Mouse (Mus musculus) mouse trophoblast stem cell (cell line): ENCODE data around the gene Dstyk.

ENCODE experiments used
- in situ Hi-C, 2 experiments: fragments of 300-500 bp; cut with MseI, MboI; formaldehyde crosslinking; loops; 2 replicates in 1 of 2; 3 replicates in 1 of 2; pipeline ENCODE4 v1.15.1; 2025

The Dstyk gene

DNA sequence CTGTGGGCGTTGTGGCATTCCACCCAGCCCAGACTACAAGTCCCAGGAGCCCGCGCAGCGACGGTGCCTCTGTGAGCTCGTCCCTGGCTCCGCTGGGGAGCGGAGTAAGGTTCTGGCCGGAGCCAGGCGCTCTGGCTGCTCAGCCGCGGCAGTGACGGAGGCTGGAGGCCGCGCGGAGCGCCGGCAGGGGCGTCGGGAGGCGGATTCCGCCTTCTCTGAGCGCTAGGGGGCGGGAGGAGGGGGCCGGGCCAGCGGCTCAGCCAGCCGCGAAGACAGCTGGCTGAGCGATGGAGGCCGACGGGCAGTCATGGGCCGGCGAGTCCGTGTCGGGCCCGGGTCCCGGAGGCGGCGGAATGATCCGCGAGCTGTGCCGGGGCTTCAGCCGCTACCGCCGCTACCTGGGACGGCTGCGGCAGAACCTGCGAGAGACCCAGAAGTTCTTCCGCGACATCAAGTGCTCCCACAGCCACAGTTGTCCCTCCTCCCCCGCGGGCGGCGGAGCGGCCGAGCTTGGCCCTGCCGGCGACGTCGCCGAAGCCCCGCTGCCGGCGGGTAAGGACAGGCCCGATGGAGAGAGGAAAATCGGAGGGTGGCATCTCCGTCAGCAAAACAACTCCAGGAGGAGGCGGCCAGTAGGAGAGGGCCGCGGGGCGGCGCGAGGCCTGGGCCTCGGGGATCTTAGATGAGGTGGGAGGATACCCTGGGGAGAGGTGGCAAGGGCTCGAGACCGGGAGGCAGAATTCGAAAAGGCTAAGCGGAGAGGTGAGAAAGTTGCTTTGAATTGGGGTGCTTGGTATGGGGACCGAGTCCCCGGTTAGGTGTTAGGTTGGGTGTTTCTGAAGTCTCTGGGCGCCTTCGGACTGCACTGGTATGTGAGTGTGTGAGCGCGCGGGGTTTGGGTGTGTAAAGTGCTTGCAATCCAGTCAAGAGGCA lies at the start of gene Dstyk:
Dstyk (plus strand) TSS at position 237 of the 933 bp plus-strand sequence.
- in situ Hi-C loops, result no loop called here

DNA sequence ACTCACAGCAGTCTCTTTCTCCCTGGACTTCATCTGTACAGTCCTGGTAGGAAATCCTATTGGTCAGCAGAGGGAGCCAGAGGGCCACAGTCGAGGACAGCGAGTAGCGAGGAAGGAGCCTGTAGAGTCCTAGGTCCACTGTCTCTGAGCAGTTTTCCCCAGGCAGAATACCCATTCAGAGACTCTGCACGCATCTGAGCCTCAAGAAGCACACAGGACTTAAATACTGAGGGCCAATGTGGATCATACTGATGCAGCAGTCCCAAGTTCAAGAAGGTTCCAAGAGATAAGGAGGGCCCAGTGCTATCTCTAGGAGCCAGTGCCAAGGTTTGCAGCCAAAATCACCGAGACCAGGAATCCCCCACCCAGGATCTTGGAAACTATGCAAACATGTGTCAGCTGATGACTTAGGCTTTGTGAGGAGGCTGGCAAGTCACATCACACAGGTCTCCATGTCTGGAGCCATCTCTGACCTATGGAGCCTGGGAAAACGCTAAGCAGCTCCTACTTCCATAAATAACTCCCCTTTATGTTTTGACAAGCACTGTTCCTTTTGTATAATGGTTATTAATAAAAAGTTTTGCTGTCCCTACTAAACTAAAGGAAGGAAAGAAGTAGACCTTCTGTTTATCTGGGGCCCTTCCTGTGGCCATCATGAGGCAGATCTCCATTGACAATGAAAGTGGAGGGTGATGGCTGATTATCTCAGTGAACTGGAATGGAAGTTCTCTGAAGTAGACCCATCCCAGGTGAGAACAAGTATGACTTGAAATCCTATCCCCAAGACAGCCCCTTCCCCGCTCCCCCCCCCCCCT lies 49.5 kb upstream of the Dstyk start:
- in situ Hi-C loops, result no loop called here

DNA sequence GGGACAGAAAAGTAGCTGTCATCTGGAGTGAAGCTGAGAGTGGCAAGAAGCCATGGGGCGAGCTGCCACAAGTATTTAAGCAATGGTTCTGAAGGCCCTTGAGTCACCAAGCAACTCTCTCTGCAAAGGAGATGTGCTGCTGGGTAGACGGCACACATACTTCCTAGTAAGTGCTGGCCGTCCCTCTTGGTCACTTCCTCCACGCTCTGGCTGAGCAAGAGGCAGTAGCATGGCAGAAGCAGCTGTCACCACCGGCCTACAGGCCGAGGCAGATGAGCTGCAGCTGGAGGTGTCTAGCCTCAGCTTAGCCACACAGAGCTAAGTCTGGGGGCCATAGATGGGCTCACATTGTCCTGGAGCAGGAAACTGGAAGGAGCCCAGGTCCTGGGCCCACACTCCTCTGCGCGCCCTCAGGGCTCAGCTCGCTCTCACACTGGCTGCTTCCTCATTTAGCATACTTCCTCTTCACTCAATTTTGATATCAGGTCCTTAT lies 46.6 kb upstream of the Dstyk start:
- in situ Hi-C loops, result no loop called here

DNA sequence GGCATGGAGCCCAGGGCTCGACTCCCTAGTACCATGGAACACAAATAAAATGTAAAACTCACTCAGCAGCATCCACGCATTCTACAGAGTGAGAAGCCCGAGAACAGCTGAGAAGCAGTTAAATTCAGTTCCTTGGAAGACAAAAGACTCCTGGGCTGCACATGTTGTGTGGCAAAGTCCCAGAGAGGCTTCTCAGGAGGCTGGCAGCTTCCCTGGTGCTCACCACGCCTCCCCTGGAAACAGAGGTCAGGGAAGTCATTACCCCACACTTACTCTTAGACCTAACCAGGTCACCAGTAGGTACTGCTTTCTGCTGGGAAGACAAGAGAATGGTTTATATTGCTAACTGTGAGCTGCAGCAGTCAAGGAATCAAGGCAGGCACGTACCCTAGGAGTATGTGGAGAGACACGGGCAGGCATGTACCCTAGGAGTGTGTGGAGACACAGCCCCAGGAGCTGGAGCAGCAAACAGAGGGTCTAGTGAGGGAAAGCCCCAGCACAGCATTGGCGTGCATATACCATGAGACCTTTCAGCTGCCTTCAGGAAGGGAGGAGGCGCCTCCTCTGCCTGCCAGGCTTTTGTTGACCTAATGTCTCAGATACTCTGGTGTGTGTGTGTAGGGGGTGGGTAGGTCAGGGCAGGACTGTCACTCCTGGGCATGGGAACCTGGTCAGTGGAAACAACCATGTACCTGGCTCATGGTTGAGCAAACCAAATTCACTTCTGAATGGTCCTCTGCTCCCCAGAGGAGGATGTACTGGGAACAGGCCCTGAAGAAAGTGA lies 45.9 kb upstream of the Dstyk start:
- in situ Hi-C loops, result no loop called here

DNA sequence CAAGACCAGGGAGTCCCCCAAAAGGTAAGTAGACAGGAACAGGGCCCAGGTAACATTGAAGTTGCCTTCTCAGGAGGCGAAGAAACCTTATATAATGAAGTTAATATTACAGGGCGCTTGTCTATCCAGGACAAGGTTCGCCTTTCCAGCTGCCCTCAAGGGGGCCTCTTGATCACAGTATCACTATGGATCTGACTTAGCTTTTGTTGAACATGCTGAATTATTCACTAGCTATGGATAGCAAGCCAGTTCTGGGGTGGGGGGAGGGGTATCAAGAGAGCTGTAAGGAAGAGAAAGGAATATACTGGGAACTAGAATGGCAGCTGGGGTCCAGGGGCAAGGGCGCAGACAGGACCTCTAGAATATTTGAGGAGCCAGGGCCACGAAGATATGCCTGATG lies 45.0 kb upstream of the Dstyk start:
- in situ Hi-C loops, result no loop called here

DNA sequence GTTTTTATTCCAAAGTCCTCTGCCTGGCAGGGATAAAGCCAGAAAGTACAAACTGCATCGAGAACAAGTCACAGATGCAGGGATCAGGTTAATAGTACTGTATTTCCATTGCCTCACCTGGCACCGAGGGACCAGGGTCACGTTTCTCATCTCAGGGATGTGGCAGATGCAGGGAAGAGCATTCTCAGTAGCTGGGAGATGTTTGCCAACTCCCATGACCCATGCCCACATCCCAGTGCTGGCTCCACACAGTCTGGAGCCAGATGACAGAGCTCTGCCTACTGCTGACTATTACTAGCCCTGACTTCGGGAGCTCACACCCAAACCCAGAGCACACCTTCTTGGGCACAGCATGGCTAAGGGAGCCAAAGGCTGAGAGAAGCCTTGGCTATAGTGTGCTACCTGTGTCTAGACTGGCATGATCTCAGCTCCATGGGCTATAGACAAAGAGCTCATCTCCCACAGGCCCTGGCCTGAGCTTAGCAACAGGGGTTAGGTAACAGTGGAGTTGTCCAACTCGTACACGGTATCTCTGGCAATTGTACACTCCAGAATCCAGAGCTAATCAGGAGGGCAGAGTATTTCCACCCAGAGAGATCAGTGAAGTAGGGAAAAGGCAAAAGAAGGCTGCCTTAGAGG lies 44.3 kb upstream of the Dstyk start:
- in situ Hi-C loops, result no loop called here

DNA sequence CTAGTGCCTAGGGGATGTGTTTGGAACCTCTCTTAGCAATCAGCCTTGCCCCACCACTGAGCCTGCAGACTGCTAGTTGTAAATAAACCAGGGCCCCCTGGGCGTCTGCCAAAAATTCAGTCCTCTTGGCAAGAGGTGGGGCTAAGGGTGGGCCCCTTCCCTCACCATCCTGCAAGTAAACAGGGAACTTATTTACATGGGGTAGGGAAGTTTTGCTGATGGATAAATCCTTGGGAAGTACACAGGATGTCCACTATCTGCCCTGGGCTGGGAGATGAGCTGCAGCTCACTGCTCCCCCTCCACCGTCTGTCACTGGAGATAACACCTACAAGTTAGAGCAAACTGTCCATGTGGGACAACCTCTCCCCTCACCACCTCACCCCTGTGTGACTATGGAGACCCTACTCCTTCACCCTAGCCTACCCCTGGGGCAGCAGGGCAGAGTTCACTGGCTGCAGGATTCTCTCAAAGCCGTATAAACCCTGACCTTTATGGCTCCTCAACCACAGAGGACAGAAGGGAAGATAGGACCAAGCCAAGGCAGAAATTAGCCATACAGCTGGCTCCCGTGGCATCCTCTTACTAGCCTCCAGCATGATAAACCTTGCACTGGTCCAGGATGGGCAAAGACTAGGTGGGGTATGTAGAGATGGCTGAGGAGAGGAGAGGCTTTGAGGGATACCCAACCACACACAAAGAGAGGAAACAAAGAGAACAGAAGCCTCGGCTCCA lies 43.0 kb upstream of the Dstyk start:
- in situ Hi-C loops, result no loop called here

DNA sequence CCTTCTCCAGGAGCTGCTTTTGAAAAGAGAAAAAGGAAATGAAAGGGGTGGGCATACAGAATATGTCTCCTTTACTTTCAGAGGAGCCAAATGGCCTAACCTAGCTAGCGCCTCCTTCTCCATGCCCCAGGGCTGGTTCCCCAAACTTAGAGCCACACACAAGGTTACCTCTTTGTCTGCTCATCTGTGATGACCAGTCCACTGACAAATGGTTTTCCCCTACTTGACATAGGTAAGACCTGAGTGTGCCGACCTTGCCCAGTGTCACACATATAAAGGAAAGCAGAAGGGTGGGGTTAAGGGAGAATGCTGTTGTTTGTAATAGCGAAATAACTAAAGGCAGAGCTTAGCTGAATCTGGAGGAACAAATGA lies 42.5 kb upstream of the Dstyk start:
- in situ Hi-C loops, result no loop called here

DNA sequence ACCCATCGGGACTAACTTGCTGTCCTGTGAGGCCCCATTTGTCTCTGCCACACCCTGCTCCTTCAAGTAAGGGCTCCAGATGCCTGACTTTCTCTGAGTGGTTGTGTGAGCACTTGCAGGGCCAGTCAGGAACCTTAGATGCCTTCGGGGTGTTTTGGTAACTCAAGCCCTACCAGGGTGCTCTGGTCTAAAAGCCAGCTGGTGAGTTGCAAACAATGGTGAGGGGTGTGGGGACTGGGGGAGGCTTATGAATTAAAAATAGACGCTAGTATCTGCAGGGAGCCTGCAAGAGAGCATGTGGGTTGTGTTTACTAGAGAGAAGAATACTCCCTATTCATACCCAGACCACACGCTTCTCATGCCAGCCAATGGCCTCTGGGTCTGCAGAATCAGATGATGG lies 42.1 kb upstream of the Dstyk start:
- in situ Hi-C loops, result no loop called here

DNA sequence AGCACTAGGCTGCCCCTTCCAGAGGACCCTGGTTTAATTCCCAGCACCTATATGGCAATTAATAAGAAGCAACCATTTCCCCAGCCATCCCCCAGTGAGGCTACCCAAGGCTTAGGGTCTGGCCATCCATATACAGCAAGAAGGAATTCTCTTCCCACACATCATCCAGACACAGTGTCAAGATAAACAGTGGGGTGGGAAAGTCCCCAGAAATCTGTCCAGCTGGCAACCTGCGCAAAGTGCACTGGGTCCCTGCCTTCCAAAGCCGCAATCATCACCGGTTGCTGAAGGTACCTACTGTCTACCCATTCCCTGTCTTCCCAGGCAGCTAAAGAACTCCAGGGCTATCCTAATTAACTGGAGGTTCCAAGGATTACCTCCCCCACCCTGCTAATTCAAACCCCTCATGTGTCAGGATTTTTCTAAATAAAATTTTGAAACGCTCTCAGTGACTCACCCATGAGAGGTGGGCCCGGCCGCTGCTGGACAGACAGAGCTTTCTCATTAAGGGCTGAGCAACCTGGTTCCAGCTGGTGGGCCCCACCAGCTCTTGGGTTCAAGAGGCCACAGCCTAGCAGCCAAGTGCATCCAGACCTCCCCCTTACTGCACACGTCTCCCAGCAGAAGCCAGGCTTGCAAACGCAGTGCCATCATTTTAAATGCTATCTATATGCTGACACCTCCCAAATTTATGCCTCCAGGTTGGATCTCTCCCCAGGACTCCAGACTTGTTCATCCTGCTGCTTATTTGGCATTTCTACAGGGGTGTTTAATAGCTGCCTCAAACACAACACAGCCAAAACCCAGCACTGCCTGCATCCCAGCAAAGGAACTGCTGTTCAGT lies 40.9 kb upstream of the Dstyk start:
- in situ Hi-C loops, result no loop called here

DNA sequence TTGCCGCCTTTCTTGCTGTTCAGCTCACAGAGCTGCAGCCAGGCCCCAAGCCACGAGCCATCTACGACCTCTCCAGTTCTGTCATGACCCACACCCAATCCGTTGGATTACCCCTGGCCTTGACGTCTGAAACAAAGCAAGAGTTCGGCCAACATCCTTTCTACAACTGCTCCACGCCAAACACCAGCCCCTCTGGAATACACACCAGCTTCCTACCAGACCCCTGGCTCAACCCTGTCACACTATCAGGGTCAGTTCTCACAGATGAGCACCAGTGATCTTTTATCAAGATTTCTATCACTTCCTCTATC lies 40.3 kb upstream of the Dstyk start:
- in situ Hi-C loops, result no loop called here

DNA sequence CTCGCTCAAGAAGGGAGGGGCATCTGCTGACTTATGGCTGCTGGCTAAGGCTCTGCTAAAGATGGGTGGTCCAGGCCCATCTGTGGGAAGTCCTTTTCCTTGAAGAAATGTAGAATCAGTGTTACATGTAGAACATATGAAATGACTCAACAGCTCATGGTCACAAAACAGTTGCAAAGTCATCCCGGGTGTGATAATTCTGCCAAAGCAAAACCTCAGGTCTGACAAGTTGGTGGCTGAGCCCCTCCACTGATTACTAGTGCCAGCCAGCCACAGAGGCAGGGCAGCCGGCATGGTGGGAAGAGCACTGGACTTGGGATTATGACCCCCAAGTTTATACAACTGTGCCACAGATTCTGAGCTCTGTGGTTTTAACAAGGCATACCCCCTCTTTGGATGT lies 39.5 kb upstream of the Dstyk start:
- in situ Hi-C loops, result no loop called here

DNA sequence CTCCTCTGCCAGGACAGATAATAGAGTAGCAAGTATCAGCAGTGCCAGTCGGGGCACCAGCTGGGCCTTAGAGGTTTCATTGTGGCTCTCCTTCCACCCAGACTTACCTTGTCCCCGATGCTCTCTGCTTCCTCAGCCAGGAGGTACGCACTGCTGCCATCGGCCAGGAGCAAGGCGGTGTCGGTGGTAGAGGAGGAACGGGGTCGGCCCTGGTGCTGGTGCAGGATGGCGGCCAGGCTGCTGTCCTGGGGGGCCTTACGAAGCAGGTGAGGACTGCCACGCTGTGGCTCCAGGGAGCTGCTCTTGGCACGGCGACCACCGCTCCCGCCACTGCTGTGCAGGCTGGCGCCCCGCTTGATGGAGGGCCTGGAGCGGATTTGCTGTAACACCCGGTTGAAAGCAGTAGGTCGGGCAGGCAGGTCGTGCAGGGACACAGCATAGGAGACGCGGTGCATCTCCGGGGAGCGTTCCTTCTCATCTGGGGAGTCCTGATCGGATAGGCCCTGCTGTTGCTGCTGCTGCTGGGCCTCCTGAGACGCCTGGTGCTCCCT lies 36.7 kb upstream of the Dstyk start:
- in situ Hi-C loops, result no loop called here

DNA sequence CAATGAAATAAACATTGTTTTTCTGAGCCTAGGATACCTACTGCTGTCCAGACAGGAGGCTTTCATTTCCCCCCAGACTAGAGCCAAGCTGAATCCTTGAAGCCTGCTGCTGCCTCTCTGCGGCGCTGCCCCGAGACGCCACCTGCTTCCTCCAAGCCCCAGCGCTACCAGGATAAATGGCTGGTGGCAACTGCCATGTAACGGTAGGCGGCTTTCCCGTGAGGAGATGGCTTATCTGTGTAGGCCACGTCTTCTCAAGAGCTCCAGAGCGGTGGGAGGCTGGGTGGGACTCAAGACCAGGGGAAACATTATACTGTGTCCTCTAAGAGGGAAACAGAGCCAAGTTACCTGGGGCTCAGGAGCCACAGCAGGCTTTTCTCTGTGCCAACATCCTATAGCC lies 35.4 kb upstream of the Dstyk start:
- in situ Hi-C loops, result no loop called here

DNA sequence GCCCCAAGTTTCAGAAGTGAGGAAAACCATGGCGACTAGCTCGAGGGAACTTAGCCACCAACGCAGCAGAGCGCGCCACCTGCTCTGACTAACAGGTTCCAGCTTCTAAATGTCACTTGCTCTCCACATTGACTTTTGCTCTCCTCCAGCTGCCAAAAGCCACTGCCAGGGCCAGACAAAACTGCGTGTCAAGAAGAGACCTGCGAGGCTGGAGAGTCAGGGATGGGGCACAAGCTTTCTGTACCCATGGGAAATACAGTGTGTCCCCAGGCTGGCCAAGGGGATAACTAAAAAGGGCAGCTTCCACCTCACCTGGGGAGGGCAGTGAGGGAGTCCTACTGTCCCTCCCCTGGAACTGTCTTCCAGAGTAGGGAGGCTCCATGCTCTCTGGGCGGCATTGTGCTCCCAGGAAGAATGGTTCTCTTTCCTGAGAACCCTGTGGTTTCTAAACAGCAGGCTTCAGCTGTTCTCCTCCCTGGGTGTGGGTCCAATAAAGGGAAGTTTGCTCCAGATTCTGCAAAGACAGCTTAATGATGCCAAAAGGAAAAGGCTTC lies 33.3 kb upstream of the Dstyk start:
- in situ Hi-C loops, result no loop called here

DNA sequence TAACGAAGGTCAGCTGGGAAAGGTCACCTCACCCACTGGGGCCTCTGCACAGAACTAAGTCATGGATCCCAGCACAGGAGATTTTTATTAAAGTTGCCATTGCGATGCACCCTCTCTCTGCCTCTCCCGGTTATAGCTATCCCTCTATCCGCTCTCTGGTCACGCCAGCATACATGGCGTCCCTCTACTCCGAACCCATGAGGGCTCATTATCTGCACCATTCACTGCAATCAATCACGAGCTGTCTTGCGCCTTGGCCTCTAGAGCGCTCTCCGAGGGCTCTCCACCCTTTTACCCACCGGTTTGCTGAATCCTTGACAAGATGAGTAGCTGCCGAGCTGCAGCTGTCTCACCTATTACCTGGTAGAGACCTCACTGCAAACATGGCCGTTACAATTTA lies 32.1 kb upstream of the Dstyk start:
- in situ Hi-C loops, result no loop called here

DNA sequence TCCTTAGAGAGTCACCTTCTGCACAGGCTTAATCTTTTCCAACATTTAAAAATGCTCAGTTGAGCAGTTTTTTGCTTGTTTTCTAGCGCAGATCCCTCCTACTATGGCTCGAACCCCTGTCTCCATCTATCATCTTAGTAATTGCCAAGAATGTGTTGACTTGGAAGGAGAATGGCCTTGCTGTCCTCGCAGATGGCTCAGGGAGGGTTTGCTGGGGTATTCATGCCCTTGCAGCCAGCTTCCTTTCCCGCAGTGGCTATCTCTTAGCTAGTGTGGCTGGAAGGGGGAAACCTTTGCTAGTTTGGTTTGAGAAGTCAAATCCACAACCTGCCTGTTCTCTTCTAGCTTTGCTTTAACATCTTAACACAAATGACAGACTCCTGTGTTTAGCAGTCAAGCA lies 31.6 kb upstream of the Dstyk start:
- in situ Hi-C loops, result no loop called here

DNA sequence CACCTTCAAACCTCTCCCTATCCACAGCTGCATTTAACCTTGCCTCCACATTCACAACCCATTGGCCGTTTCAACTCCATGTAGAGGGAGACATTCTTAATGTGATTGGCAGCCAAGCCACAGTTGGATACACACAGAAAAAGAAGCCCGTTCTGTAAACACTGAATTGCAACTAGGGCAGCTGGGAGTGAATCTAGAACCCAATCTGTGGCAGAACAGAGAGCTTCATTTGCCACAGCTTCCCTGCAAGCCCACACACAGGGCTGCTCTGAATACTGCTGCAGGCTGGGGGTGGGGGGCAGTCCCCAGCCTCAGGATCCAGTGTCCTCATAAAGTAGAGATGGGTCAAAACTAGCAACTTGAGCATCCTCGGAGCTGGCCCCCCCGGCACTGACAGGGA lies 31.1 kb upstream of the Dstyk start:
- in situ Hi-C loops, result no loop called here

DNA sequence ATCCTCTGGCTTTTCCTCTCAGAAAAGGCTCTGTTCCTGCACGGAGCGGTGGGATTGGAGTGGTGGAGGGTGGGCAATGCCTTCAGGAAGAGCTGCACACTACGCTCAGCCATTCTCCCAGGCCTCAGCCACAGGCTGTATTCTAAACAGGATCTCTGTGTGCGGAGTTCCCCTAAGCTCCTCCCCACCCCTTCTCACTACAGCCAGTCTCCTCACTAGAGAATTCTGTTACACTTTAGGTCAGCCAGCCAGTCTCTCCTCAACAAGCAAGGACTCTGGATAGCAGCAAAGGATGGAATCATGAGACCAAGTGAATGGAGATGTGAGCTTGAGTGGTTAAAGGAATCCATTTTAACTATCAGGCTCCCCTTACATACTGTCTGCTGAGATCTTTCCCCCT lies 29.4 kb upstream of the Dstyk start:
- in situ Hi-C loops, result no loop called here
